Mouse (Mus musculus) liver, adult 2 months (tissue): Measurements from ENCODE around the gene Bcl2l12.

Source experiments
- CTCF ChIP-seq: fragments of 200-500 bp; IDR thresholded peaks from 2 replicates; pipeline ENCODE4 v1.5.1; 2011; ENCODE audit warnings: low read depth, low read length, control low read depth
- POLR2A ChIP-seq: fragments of 200-500 bp; IDR thresholded peaks from 2 replicates; pipeline ENCODE4 v1.6.1; 2011; ENCODE audit warnings: low read length, control low read depth; ENCODE audit not compliant: insufficient read depth; ENCODE audit errors: extremely low read depth

DNA sequence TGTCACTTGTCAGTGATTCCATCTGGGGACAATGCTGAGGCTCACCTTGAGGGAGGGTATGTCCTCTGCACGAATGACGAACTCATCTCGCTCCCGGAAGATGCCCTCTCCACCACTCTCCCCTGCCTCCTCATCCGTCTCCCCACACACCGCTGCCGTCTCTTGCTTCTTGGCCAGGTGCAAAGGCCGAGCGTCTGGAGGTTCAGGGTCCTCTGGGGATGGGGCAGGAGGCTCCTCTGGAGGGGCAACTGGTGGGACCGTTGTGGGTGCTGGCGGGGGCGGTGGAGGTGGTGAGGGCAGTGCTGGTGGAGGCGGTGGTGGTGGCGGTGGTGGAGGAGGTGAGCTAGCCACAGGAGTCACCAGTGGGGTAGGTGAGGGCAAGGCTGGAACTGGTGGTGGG, 44.8 kb upstream of the Bcl2l12 start:
- no peak for TF ChIP-seq POLR2A
- TF ChIP-seq CTCF = no peak
